Mouse (Mus musculus): ENCODE measurements around the gene Pnma1. TPM values are rescaled to one million over a fixed set of nuclear protein-coding genes. Genes with fewer than 3 reads are reported as not detected.

Pnma1 gene
- polyA plus RNA-seq, 1 experiment, result 0.46 TPM

GRCm38 (mm10) chr12:84176126-84176769, 28.0 kb upstream of the Pnma1 start:
- Histone ChIP-seq H3ac (ENCODE audit: control insufficient read depth, insufficient read length) (no peak overlapping the region), H3K36me3 (ENCODE audit: control insufficient read depth, insufficient read depth) (peaks cover 16% of the 10 kb centered on the region), H3K4me2 (ENCODE audit: low read depth) (peak overlapping the region; percentile 98), H3K27me3 (ENCODE audit: control insufficient read depth, insufficient read depth, insufficient read length) (no peaks in the 10 kb centered on the region), H3K79me2 (ENCODE audit: control insufficient read depth, insufficient read depth) (peaks cover 87% of the 10 kb centered on the region), H3K4me3 (peak overlapping the region; percentile 21)
- TF ChIP-seq SRF (IDR thresholded peaks at IDR 0.05; ENCODE audit: control insufficient read depth, insufficient read length, low read depth) (no peak), POLR2AphosphoS2 (IDR thresholded peaks at IDR 0.05; ENCODE audit: insufficient read length, low read depth) (no peak), MYOG (IDR thresholded peaks at IDR 0.05; ENCODE audit: control insufficient read depth in 1 of 3, insufficient read depth in 1 of 3, insufficient read length in 2 of 3, low read depth in 2 of 3) (no peak), CEBPB (IDR thresholded peaks at IDR 0.05; ENCODE audit: insufficient read depth, poor library complexity, severe bottlenecking) (no peak), USF1 (IDR thresholded peaks at IDR 0.05; ENCODE audit: low read depth) (peak; percentile 67), E2F4 (IDR thresholded peaks at IDR 0.05; ENCODE audit: insufficient read depth) (no peak), POLR2A (IDR thresholded peaks at IDR 0.05; ENCODE audit: insufficient read length, low read depth) (peak; percentile 17), MAX (IDR thresholded peaks at IDR 0.05; ENCODE audit: low read depth) (no peak)

- Histone ChIP-seq H3K27me3 (ENCODE audit: control insufficient read depth, insufficient read depth, insufficient read length) (no peaks in the 10 kb centered on the region), H3K79me2 (ENCODE audit: control insufficient read depth, insufficient read depth) (peaks cover 87% of the 10 kb centered on the region), H3K36me3 (ENCODE audit: control insufficient read depth, insufficient read depth) (peaks cover 20% of the 10 kb centered on the region), H3ac (ENCODE audit: control insufficient read depth, insufficient read length) (no peak overlapping the region), H3K4me2 (ENCODE audit: low read depth) (peak overlapping the region; percentile 98), H3K4me3 (peak overlapping the region; percentile 21)
- no peak for TF ChIP-seq MAX (IDR thresholded peaks at IDR 0.05; ENCODE audit: low read depth)
- no peak for TF ChIP-seq MYOG (IDR thresholded peaks at IDR 0.05; ENCODE audit: control insufficient read depth in 1 of 3, insufficient read depth in 1 of 3, insufficient read length in 2 of 3, low read depth in 2 of 3)
- TF ChIP-seq SRF (IDR thresholded peaks at IDR 0.05; ENCODE audit: control insufficient read depth, insufficient read length, low read depth), result no peak
- peak; percentile 49 for TF ChIP-seq POLR2A (IDR thresholded peaks at IDR 0.05; ENCODE audit: insufficient read length, low read depth)
- TF ChIP-seq MYOD1 (IDR thresholded peaks at IDR 0.05; ENCODE audit: control insufficient read depth in 1 of 3, insufficient read length in 2 of 3, low read depth in 2 of 3), result no peak
- no peak for TF ChIP-seq CEBPB (IDR thresholded peaks at IDR 0.05; ENCODE audit: insufficient read depth, poor library complexity, severe bottlenecking)
- no peak for TF ChIP-seq USF1 (IDR thresholded peaks at IDR 0.05; ENCODE audit: low read depth)
- TF ChIP-seq TCF12 (IDR thresholded peaks at IDR 0.05; ENCODE audit: insufficient read depth, poor library complexity, severe bottlenecking), result no peak
- TF ChIP-seq TCF3 (IDR thresholded peaks at IDR 0.05; ENCODE audit: insufficient read length, low read depth), result no peak
These were observed 27.4 kb upstream of the Pnma1 start for GRCm38 (mm10) chr12:84175659-84176061.

- TF ChIP-seq CEBPB (IDR thresholded peaks at IDR 0.05; ENCODE audit: insufficient read depth, poor library complexity, severe bottlenecking) (peak; percentile 66), TCF12 (IDR thresholded peaks at IDR 0.05; ENCODE audit: insufficient read depth, poor library complexity, severe bottlenecking) (no peak), MYOD1 (IDR thresholded peaks at IDR 0.05; ENCODE audit: control insufficient read depth in 1 of 3, insufficient read length in 2 of 3, low read depth in 2 of 3) (peak; percentile 69 to 87 (median 71)), MYOG (IDR thresholded peaks at IDR 0.05; ENCODE audit: control insufficient read depth in 1 of 3, insufficient read depth in 1 of 3, insufficient read length in 2 of 3, low read depth in 2 of 3) (peak; percentile 24 to 86 (median 73)), MAX (IDR thresholded peaks at IDR 0.05; ENCODE audit: low read depth) (no peak)
- Histone ChIP-seq H3K36me3 (ENCODE audit: control insufficient read depth, insufficient read depth) (peaks cover 20% of the 10 kb centered on the region), H3K79me2 (ENCODE audit: control insufficient read depth, insufficient read depth) (peaks cover 87% of the 10 kb centered on the region), H3ac (ENCODE audit: control insufficient read depth, insufficient read length) (no peak overlapping the region), H3K4me3 (peak overlapping the region; percentile 21), H3K27me3 (ENCODE audit: control insufficient read depth, insufficient read depth, insufficient read length) (no peaks in the 10 kb centered on the region), H3K4me2 (ENCODE audit: low read depth) (peak overlapping the region; percentile 98)
These were observed 26.6 kb upstream of the Pnma1 start for GRCm38 (mm10) chr12:84174871-84175270.

GRCm38 (mm10) chr12:84174190-84174811, 26.0 kb upstream of the Pnma1 start:
- Histone ChIP-seq H3K4me2 (ENCODE audit: low read depth) (peak overlapping the region; percentile 22), H3K27me3 (ENCODE audit: control insufficient read depth, insufficient read depth, insufficient read length) (no peaks in the 10 kb centered on the region)

GRCm38 (mm10) chr12:84173309-84173915, 25.1 kb upstream of the Pnma1 start:
- no peak overlapping the region for H3K4me3 ChIP-seq
- TF ChIP-seq POLR2AphosphoS2 (IDR thresholded peaks at IDR 0.05; ENCODE audit: insufficient read length, low read depth), result peak; percentile 28
- no peak for TF ChIP-seq MYOG (IDR thresholded peaks at IDR 0.05; ENCODE audit: control insufficient read depth in 1 of 3, insufficient read depth in 1 of 3, insufficient read length in 2 of 3, low read depth in 2 of 3)
- peaks cover 87% of the 10 kb centered on the region for H3K79me2 ChIP-seq (ENCODE audit: control insufficient read depth, insufficient read depth)
- H3K27me3 ChIP-seq (ENCODE audit: control insufficient read depth, insufficient read depth, insufficient read length), result no peaks in the 10 kb centered on the region
- no peak overlapping the region for H3ac ChIP-seq (ENCODE audit: control insufficient read depth, insufficient read length)
- no peak overlapping the region for H3K4me2 ChIP-seq (ENCODE audit: low read depth)
- H3K36me3 ChIP-seq (ENCODE audit: control insufficient read depth, insufficient read depth), result peaks cover 20% of the 10 kb centered on the region

More at GRCm38 (mm10) chr12:84174190-84174811, 26.0 kb upstream of the Pnma1 start:
- peaks cover 20% of the 10 kb centered on the region for H3K36me3 ChIP-seq (ENCODE audit: control insufficient read depth, insufficient read depth)
- H3K4me3 ChIP-seq, result no peak overlapping the region
- H3K79me2 ChIP-seq (ENCODE audit: control insufficient read depth, insufficient read depth), result peaks cover 87% of the 10 kb centered on the region
- no peak overlapping the region for H3ac ChIP-seq (ENCODE audit: control insufficient read depth, insufficient read length)
- TF ChIP-seq CEBPB (IDR thresholded peaks at IDR 0.05; ENCODE audit: insufficient read depth, poor library complexity, severe bottlenecking), result no peak
- TF ChIP-seq MYOG (IDR thresholded peaks at IDR 0.05; ENCODE audit: control insufficient read depth in 1 of 3, insufficient read depth in 1 of 3, insufficient read length in 2 of 3, low read depth in 2 of 3), result peak in 1 of 3 experiments; percentile 20
